Mouse (Mus musculus) lung, adult 2 months (tissue): ENCODE data around the gene Sipa1.
A peak's percentile ranks its signal among the peaks of the same experiment; 100 is the strongest.

ENCODE experiments used
- CTCF ChIP-seq: fragments of 200-500 bp; IDR thresholded peaks from 2 replicates; pipeline ENCODE4 v1.5.1; 2011; ENCODE audit warnings: mild to moderate bottlenecking, low read length, control low read depth; ENCODE audit not compliant: insufficient read depth
- POLR2A ChIP-seq: fragments of 200-500 bp; IDR thresholded peaks from 2 replicates; pipeline ENCODE4 v1.6.1; 2011; ENCODE audit warnings: low read depth, mild to moderate bottlenecking, control low read depth, low read length, borderline replicate concordance; ENCODE audit errors: extremely low read depth

DNA sequence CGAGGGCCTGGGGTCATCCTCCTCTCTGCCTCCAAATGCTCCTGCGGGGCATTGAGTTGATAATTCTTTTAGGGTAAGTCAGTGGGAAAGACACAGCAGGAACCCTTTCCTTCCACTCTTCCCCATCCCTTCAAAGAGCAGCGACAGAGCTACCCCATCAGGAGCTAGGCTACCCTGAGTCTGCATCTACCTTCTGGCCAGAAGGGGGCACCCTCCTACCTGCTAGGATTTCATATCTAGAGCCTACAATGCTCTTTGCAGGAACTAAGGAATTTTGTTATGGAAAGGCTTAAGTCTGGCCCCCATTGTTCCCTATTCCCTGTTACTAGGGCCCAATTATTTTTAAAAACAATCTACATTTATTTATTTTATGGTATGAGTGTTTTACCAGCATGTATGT lies 47.7 kb upstream of the Sipa1 start:
- TF ChIP-seq CTCF (peak; percentile 80), POLR2A (no peak)
